Mouse (Mus musculus) erythroblast, embryonic 14.5 days (primary cell): ENCODE results near the gene Dock7.

Experiments
- GATA1 ChIP-seq: IDR thresholded peaks from 2 replicates; pipeline ENCODE4 v1.6.1; 2012; ENCODE audit warnings: low read length, inconsistent platforms, mixed read lengths
- TAL1 ChIP-seq: IDR thresholded peaks from 3 replicates; pipeline ENCODE4 v1.6.1; 2012; ENCODE audit warnings: low read length, inconsistent platforms, mixed read lengths

- TF ChIP-seq GATA1 (no peak), TAL1 (no peak)
Observed at GRCm38 (mm10) chr4:99134522-99134921, 13.8 kb upstream of the Dock7 start.
